In genomic region chr16:84703129-84703768, GRCm38 (mm10) we compare ENCODE assay signal across 8 mouse cellular contexts. TPM values are rescaled to one million over a fixed set of nuclear protein-coding genes. Genes with fewer than 3 reads are reported as not detected.
DNase-seq lines count a peak whose midpoint lies in the region; ATAC-seq lines count a peak whose summit lies in the region.

No protein-coding gene starts in this region.

- H3K4me3 ChIP-seq in hindbrain, embryonic 15.5 days: peak overlapping the region; percentile 64
- peak overlapping the region; percentile 59 for H3K4me3 ChIP-seq in liver, embryonic 12.5 days

- WGBS in hindbrain, embryonic 15.5 days: 1% methylated on average over 55 of the region's 55 CpGs
- WGBS in liver, embryonic 12.5 days (ENCODE audit: insufficient replicate concordance): under 1% methylated on average over 55 of the region's 55 CpGs

- no peaks in the 10 kb centered on the region for H3K9me3 ChIP-seq in hindbrain, embryonic 15.5 days
- no peaks in the 10 kb centered on the region for H3K9me3 ChIP-seq in liver, embryonic 12.5 days (replicated peaks)

- peak overlapping the region; percentile 30 for H3K9ac ChIP-seq in hindbrain, embryonic 15.5 days
- peak overlapping the region; percentile 35; the same call in 1 of the 2 replicates for H3K9ac ChIP-seq in liver, embryonic 12.5 days

- H3K4me1 ChIP-seq in hindbrain, embryonic 15.5 days (replicated peaks): peaks cover 11% of the 10 kb centered on the region
- H3K4me1 ChIP-seq in liver, embryonic 12.5 days: no peaks in the 10 kb centered on the region

- no peaks in the 10 kb centered on the region for H3K36me3 ChIP-seq in hindbrain, embryonic 15.5 days
- no peaks in the 10 kb centered on the region for H3K36me3 ChIP-seq in liver, embryonic 12.5 days

- peak; percentile 68 for ATAC-seq in hindbrain, embryonic 15.5 days (ENCODE audit: low FRiP score, low read depth)
- peak; percentile 49; the same call in 1 of the 2 replicates for ATAC-seq in liver, embryonic 12.5 days

- peaks cover 18% of the 10 kb centered on the region for H3K27me3 ChIP-seq in hindbrain, embryonic 15.5 days
- peaks cover 41% of the 10 kb centered on the region for H3K27me3 ChIP-seq in liver, embryonic 12.5 days (replicated peaks)

- peak overlapping the region; percentile 100 for H3K4me2 ChIP-seq in hindbrain, embryonic 15.5 days
- peak overlapping the region; percentile 74 for H3K4me2 ChIP-seq in liver, embryonic 12.5 days

- DNase-seq in CD4-positive helper T cell, adult 2 months (ENCODE audit: low read depth, low spot score): peak; percentile 87
- peak; percentile 12 for DNase-seq in adrenal gland, adult 8-10 months
- DNase-seq in forelimb bud, embryonic 11.5 days (ENCODE audit: low read depth, low spot score): peak; percentile 42
- DNase-seq in naive thymus-derived CD4-positive, alpha-beta T cell, adult 2 months (ENCODE audit: low read depth): peak; percentile 73
- peak; percentile 27 for DNase-seq in testis, postnatal 14 days (ENCODE audit: low spot score)
- no peak for DNase-seq in layer of hippocampus, adult 9-11 months

- H3K27ac ChIP-seq in hindbrain, embryonic 15.5 days (replicated peaks): no peak overlapping the region
- H3K27ac ChIP-seq in liver, embryonic 12.5 days: no peak overlapping the region

RNA-seq across cellular contexts. Expression of gene Mrpl39, which starts 32.3 kb away (rescaled TPM):
- 10 to 100 TPM; 37.0 to 43.3 (median 40.7) TPM for total RNA-seq in adrenal gland, adult 8-10 months (2022)
- 35.6 and 37.9 TPM in 2 replicates for polyA plus RNA-seq in hindbrain, embryonic 15.5 days (2015; fragmentation: Nextera tagmentation; extraction: Ambion mirVana)
- polyA plus RNA-seq in liver, embryonic 12.5 days (2016; fragmentation: Nextera tagmentation; extraction: Ambion mirVana): 33.3 and 33.4 TPM in 2 replicates
